Mouse (Mus musculus): ENCODE measurements at regions not wholly inside any gene's neighbourhood (a gene's known extent, or its start where the extent isn't known, plus 50 kb on each side); places are given as distances from the start of the nearest gene placed in this dataset.

GRCm38 (mm10) chr12:15455744-15456143, 361.0 kb downstream of the Trib2 start:
- Histone ChIP-seq H3K36me3 (replicated peaks in 1 of 2; ENCODE audit: control insufficient read depth in 1 of 2, insufficient read depth in 1 of 2, low read length in 1 of 2) (no peaks in the 10 kb centered on the region), H3K27ac (ENCODE audit: insufficient read depth, low read depth) (no peak overlapping the region), H3K4me2 (ENCODE audit: insufficient read depth, low read depth, poor library complexity, severe bottlenecking) (no peak overlapping the region), H3K4me1 (ENCODE audit: control insufficient read depth in 1 of 2, insufficient read depth in 2 of 2) (no peaks in the 10 kb centered on the region), H3K4me3 (replicated peaks in 1 of 3; ENCODE audit: low read depth in 2 of 3, low read length in 2 of 3, poor library complexity in 1 of 3) (no peak overlapping the region), H3K9ac (ENCODE audit: insufficient read depth, low read depth) (no peak overlapping the region), H3K9me3 (replicated peaks; ENCODE audit: low read length) (no peaks in the 10 kb centered on the region), H3K27me3 (replicated peaks) (no peaks in the 10 kb centered on the region), H3K79me2 (replicated peaks; ENCODE audit: control insufficient read depth, extremely low read depth, insufficient read depth, poor library complexity, severe bottlenecking) (no peaks in the 10 kb centered on the region)
- dilution Hi-C loops (cut with MboI; ENCODE audit: extremely low pct_ligation_motif_present, extremely low pct_unique_long_range_greater_than_20kb, low sequenced_read_pairs) (no loop called here), in situ Hi-C loops (cut with MboI; ENCODE audit: low pct_ligation_motif_present, low pct_unique_long_range_greater_than_20kb, low sequenced_read_pairs) (no loop called here)
- no peak for TF ChIP-seq ZKSCAN1 (IDR thresholded peaks at IDR 0.05; ENCODE audit: borderline replicate concordance, low read depth, low read length)
- TF ChIP-seq UBTF (IDR thresholded peaks at IDR 0.05; ENCODE audit: low read depth, low read length): no peak
- no peak for TF ChIP-seq MXI1 (IDR thresholded peaks at IDR 0.05; ENCODE audit: low read depth, low read length)
- no peak for TF ChIP-seq MYC (IDR thresholded peaks at IDR 0.05; ENCODE audit: low read depth, low read length)
- TF ChIP-seq RCOR1 (conservative IDR thresholded peaks at IDR 0.05; ENCODE audit: low read depth, low read length): no peak
- TF ChIP-seq KAT2A (IDR thresholded peaks at IDR 0.05; ENCODE audit: insufficient replicate concordance, low read length): no peak
- no peak for TF ChIP-seq JUN (IDR thresholded peaks at IDR 0.05; ENCODE audit: insufficient read depth, low read depth, low read length)
- TF ChIP-seq USF2 (conservative IDR thresholded peaks at IDR 0.05; ENCODE audit: low read depth, low read length): no peak
- no peak for TF ChIP-seq ZNF384 (IDR thresholded peaks at IDR 0.05; ENCODE audit: low read depth, low read length)
- TF ChIP-seq JUND (conservative IDR thresholded peaks at IDR 0.05; ENCODE audit: low read depth, low read length): no peak
- TF ChIP-seq NRF1 (IDR thresholded peaks at IDR 0.05; ENCODE audit: low read depth, low read length): no peak
- TF ChIP-seq RAD21 (IDR thresholded peaks at IDR 0.05; ENCODE audit: low read depth, low read length): no peak
- TF ChIP-seq CHD1 (IDR thresholded peaks at IDR 0.05; ENCODE audit: low read depth, low read length): no peak
- no peak for TF ChIP-seq ELF1 (IDR thresholded peaks at IDR 0.05; ENCODE audit: low read depth, low read length)
- no peak for TF ChIP-seq HCFC1 (IDR thresholded peaks at IDR 0.05; ENCODE audit: low read depth, low read length)
- TF ChIP-seq MAZ (IDR thresholded peaks at IDR 0.05; ENCODE audit: low read depth, low read length): no peak
- TF ChIP-seq POLR2A (IDR thresholded peaks at IDR 0.05; ENCODE audit: low read depth, low read length): no peak
- DNase-seq (ENCODE audit: extremely low read depth): no peak

- Histone ChIP-seq H3K4me3 (replicated peaks in 1 of 3; ENCODE audit: low read depth in 2 of 3, low read length in 2 of 3, poor library complexity in 1 of 3) (no peak overlapping the region), H3K4me2 (ENCODE audit: insufficient read depth, low read depth, poor library complexity, severe bottlenecking) (no peak overlapping the region), H3K4me1 (ENCODE audit: control insufficient read depth in 1 of 2, insufficient read depth in 2 of 2) (no peaks in the 10 kb centered on the region), H3K27me3 (replicated peaks) (no peaks in the 10 kb centered on the region), H3K27ac (ENCODE audit: insufficient read depth, low read depth) (no peak overlapping the region), H3K36me3 (replicated peaks in 1 of 2; ENCODE audit: control insufficient read depth in 1 of 2, insufficient read depth in 1 of 2, low read length in 1 of 2) (no peaks in the 10 kb centered on the region), H3K9me3 (replicated peaks; ENCODE audit: low read length) (no peaks in the 10 kb centered on the region), H3K79me2 (replicated peaks; ENCODE audit: control insufficient read depth, extremely low read depth, insufficient read depth, poor library complexity, severe bottlenecking) (no peaks in the 10 kb centered on the region), H3K9ac (ENCODE audit: insufficient read depth, low read depth) (no peak overlapping the region)
- no peak for DNase-seq (ENCODE audit: extremely low read depth)
- TF ChIP-seq ZNF384 (IDR thresholded peaks at IDR 0.05; ENCODE audit: low read depth, low read length) (no peak), ZC3H11A (IDR thresholded peaks at IDR 0.05; ENCODE audit: low read depth, low read length) (no peak), USF1 (IDR thresholded peaks at IDR 0.05; ENCODE audit: low read depth, low read length) (no peak), TCF12 (IDR thresholded peaks at IDR 0.05; ENCODE audit: low read depth, low read length) (no peak), JUN (IDR thresholded peaks at IDR 0.05; ENCODE audit: insufficient read depth, low read depth, low read length) (no peak), KAT2A (IDR thresholded peaks at IDR 0.05; ENCODE audit: insufficient replicate concordance, low read length) (no peak), UBTF (IDR thresholded peaks at IDR 0.05; ENCODE audit: low read depth, low read length) (no peak), E2F4 (IDR thresholded peaks at IDR 0.05; ENCODE audit: insufficient replicate concordance, low read depth, low read length) (no peak), SIN3A (IDR thresholded peaks at IDR 0.05; ENCODE audit: low read length) (no peak), RAD21 (IDR thresholded peaks at IDR 0.05; ENCODE audit: low read depth, low read length) (no peak), POLR2AphosphoS2 (IDR thresholded peaks at IDR 0.05; ENCODE audit: low read depth, low read length) (no peak), MAFK (IDR thresholded peaks at IDR 0.05; ENCODE audit: insufficient replicate concordance, low read length) (no peak), NRF1 (IDR thresholded peaks at IDR 0.05; ENCODE audit: low read depth, low read length) (no peak), SMC3 (IDR thresholded peaks at IDR 0.05; ENCODE audit: low read depth, low read length) (no peak), MEF2A (IDR thresholded peaks at IDR 0.05; ENCODE audit: borderline replicate concordance, low read depth, low read length) (no peak), ZMIZ1 (IDR thresholded peaks at IDR 0.05; ENCODE audit: low read depth, low read length) (no peak)
- dilution Hi-C loops (cut with MboI; ENCODE audit: extremely low pct_ligation_motif_present, extremely low pct_unique_long_range_greater_than_20kb, low sequenced_read_pairs): no loop called here
- in situ Hi-C loops (cut with MboI; ENCODE audit: low pct_ligation_motif_present, low pct_unique_long_range_greater_than_20kb, low sequenced_read_pairs): no loop called here
These were observed 367.2 kb downstream of the Trib2 start for GRCm38 (mm10) chr12:15449484-15449883.
